Mouse (Mus musculus): ENCODE measurements around the gene Eps8l1. TPM values are rescaled to one million over a fixed set of nuclear protein-coding genes. Genes with fewer than 3 reads are reported as not detected.

Gene Eps8l1
- polyA plus RNA-seq, 1 experiment from 2014 or later: 15.4 TPM

DNA sequence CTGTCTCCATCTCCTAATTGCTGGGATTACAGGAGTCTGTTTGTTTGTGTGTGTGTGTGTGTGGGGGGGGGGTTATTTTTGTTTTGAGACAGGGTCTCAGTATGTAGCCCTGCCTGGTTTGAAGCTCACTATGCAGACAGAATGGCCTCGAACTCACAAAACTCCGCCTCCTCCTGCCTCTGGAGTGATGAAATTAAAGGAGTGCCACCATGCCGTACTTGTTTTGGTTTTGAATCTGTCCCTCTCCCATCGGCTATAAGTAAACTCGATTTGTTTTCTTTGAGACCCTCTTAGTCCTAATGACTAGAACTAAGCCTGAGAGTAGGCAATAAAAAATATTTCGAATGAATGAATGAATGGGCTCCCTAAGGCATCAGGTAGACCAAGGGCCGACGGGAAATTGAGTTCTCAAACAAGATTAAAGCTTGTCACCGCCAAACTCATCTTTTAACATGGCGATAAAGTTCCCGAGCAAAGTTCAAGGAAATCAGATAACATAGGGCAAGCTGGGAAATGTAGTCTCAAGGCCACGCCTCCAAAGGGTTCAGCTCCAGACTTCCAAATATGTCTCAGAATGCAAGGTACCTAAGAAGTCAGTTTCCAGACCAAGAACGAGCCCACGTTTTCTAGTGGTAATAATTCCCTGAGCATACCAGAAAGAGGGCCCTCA, 42.1 kb downstream of the Eps8l1 start:
- Histone ChIP-seq H3K4me2 (peak overlapping the region; percentile 64), H3K9me3 (no peaks in the 10 kb centered on the region), H3K36me3 (no peaks in the 10 kb centered on the region), H3K27ac (replicated peaks) (peak overlapping the region; percentile 91), H3K27me3 (no peaks in the 10 kb centered on the region), H3K9ac (peak overlapping the region; percentile 92), H3K4me1 (replicated peaks) (peaks cover 41% of the 10 kb centered on the region), H3K4me3 (peak overlapping the region; percentile 79)
- WGBS: 12% methylated on average over 14 of the region's 14 CpGs
- peak; percentile 14; the same call in 1 of the 2 replicates for ATAC-seq (ENCODE audit: low FRiP score, low read depth)

DNA sequence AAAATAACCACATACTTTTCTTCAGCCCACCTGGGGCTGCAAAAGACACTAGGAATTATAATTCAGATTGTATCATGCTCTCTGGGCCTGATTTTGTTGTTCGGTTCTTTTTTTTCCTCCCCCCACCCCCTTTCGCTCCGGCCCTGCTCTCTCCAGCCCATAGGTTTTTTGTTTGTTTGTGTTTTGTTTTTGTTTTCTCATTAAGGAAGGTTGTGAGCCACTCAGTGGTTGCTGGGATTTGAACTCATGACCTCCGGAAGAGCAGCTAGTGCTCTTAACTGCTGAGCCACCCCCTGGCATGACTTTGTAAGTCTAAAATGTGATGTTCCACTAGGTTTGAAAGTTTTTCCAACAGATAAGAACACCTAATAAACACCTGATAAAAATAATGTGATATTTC, 42.6 kb downstream of the Eps8l1 start:
- Histone ChIP-seq H3K27me3 (no peaks in the 10 kb centered on the region), H3K4me3 (no peak overlapping the region), H3K4me2 (peak overlapping the region; percentile 64; the same call in 1 of the 2 replicates), H3K27ac (replicated peaks) (no peak overlapping the region), H3K9me3 (no peaks in the 10 kb centered on the region), H3K4me1 (replicated peaks) (peaks cover 36% of the 10 kb centered on the region), H3K9ac (no peak overlapping the region), H3K36me3 (no peaks in the 10 kb centered on the region)
- 77% methylated on average over 4 of the region's 4 CpGs for WGBS
- no peak for ATAC-seq (ENCODE audit: low FRiP score, low read depth)

DNA sequence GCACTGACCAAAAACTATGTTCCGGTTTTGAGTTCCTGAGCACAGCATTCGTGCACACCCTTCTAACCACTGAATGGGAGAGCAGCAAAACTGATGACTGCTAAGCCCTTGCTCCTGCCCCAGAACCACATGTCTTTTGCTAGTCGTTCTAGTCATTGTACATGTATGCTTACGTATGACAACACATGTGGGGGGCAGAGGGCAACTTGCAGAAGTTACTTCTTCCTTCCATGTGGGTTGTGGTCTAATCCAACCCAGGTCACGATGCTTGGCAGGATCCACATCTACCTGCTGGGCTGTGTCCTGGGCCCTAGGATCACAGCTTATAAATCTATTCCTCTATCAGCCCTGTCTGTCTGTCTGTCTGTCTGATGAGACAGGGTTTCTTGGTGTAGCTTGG, 43.4 kb downstream of the Eps8l1 start:
- H3K9ac ChIP-seq: no peak overlapping the region
- no peaks in the 10 kb centered on the region for H3K36me3 ChIP-seq
- 88% methylated on average over 5 of the region's 5 CpGs for WGBS
- no peaks in the 10 kb centered on the region for H3K9me3 ChIP-seq
- H3K4me2 ChIP-seq: no peak overlapping the region
- no peak overlapping the region for H3K27ac ChIP-seq (replicated peaks)
- H3K4me3 ChIP-seq: no peak overlapping the region
- H3K4me1 ChIP-seq (replicated peaks): peaks cover 28% of the 10 kb centered on the region
- H3K27me3 ChIP-seq: 0 out of 2 replicates have a peak, but pooled peaks cover 3% of the 10 kb centered on the region
- ATAC-seq (ENCODE audit: low FRiP score, low read depth): no peak

DNA sequence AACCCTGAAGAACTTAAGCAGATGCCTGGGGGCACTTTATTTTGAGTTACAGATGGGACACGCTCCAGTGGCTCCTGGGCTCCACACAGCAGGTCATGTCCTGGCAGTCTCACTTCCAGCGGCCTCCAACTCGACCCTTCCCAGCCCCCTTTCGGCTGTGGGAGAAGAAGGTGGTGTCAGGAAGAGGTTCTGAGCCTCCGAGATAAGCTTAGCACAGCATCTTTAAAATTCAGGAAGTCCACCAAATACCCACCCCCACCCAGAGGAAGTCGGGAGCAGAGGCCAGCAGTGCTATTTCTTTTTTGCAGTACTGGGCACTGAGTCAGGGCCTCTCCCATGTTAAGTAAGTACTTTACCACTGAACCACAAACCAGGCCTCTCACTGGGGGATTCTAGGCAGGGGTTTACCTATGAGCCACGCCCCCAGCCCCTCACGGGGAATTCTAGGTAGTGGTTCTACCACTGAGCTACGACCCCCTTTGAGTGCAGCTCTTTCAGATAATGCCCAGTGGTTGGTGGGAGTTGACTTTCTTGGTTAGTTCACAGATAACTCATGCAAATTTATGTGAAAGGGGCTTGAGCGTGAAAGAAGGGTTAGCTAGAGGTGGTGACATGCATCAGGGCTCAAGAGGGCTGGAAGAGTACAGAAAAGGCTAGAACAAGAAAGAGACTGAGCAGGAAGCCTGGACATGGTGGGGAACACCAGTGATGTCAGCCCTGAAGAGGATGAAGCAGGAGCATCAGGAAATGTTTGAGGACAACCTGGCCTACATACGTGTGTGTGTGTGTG, 44.4 kb downstream of the Eps8l1 start:
- Histone ChIP-seq H3K9me3 (no peaks in the 10 kb centered on the region), H3K4me3 (no peak overlapping the region), H3K27ac (replicated peaks) (no peak overlapping the region), H3K4me2 (no peak overlapping the region), H3K27me3 (0 out of 2 replicates have a peak, but pooled peaks cover 5% of the 10 kb centered on the region), H3K9ac (no peak overlapping the region), H3K36me3 (no peaks in the 10 kb centered on the region), H3K4me1 (replicated peaks) (peaks cover 19% of the 10 kb centered on the region)
- WGBS: 61% methylated on average over 11 of the region's 11 CpGs
- no peak for ATAC-seq (ENCODE audit: low FRiP score, low read depth)

DNA sequence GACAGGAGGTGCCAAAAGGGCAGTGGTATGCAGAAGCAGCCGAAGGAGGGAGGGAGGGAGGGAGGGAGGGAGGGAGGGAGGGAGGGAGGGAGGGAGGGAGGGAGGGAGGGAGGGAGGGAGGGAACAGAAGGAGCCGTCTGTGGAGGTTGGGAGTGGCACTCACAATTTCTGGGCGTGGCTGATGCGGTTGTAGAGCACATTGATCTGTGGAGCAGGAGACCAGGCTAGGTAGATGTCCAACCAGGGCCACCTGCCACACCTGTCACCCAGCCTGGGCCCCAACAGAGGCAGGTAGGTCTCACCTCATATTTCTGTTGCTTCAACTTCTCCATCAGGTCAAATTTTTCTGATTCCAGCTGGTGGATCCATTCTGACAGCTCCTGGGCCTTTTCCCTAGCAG, 46.7 kb downstream of the Eps8l1 start:
- WGBS: 72% methylated on average over 3 of the region's 4 CpGs
- Histone ChIP-seq H3K36me3 (no peaks in the 10 kb centered on the region), H3K4me1 (replicated peaks) (peaks cover 6% of the 10 kb centered on the region), H3K9me3 (no peaks in the 10 kb centered on the region), H3K27ac (replicated peaks) (no peak overlapping the region), H3K9ac (no peak overlapping the region), H3K4me3 (no peak overlapping the region), H3K27me3 (0 out of 2 replicates have a peak, but pooled peaks cover 5% of the 10 kb centered on the region), H3K4me2 (no peak overlapping the region)
- no peak for ATAC-seq (ENCODE audit: low FRiP score, low read depth)

DNA sequence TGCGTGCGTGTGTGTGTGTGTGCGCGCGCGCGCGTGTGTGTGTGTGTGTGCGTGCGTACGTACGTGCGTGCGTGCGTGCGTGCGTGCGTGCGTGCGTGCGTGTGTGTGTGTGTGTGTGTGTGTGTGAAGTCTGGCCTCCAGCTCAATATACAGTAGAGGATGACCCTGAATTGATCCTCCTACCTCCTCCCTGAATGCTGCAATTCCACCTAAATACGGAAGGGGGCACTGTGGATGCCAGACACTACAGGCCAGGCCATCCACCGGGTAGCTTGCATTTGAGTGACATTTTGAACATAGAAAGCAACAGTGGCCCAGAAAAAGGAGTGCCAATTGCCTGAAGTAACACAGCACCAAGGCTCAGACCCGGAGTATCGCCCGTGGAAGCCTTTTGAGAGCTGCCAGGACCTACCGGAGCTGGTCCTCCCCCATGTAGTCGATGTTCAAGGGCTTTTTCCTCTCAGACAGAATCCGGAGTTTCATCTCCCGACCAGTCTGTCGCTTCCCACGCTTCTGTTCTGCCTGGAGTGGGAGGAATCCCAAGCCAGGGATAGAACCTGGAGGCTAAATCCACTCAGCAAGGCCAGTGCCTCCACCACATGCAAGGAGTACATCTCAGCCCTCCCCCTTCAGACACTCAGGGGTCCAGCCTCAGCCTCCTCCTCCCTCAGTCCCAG, 47.7 kb downstream of the Eps8l1 start:
- H3K4me3 ChIP-seq: no peak overlapping the region
- ATAC-seq (ENCODE audit: low FRiP score, low read depth): no peak
- H3K9ac ChIP-seq: no peak overlapping the region
- H3K4me2 ChIP-seq: no peak overlapping the region
- no peak overlapping the region for H3K27ac ChIP-seq (replicated peaks)
- H3K27me3 ChIP-seq: 0 out of 2 replicates have a peak, but pooled peaks cover 5% of the 10 kb centered on the region
- H3K36me3 ChIP-seq: no peaks in the 10 kb centered on the region
- 68% methylated on average over 32 of the region's 32 CpGs for WGBS
- H3K4me1 ChIP-seq (replicated peaks): no peaks in the 10 kb centered on the region
- H3K9me3 ChIP-seq: no peaks in the 10 kb centered on the region

DNA sequence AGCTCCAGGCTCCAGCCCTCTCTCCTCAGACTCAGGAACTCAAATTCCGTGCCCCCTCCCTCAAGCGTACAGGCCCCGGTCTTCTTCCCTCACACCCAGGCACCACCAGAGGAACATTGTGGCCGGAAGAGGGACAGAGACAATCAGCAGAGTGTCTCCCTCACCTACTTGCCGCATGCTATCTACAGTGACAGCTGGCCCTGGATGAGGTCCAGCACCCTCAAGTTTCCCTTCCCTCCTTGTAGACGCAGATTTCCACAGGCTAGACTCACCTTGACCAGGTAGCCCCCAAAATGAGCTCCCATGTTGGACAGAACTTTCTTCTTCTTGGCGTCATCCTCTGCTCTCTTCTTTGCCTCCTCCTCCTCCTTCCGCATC, 48.3 kb downstream of the Eps8l1 start:
- ATAC-seq (ENCODE audit: low FRiP score, low read depth): no peak
- WGBS: 91% methylated on average over 8 of the region's 8 CpGs
- H3K4me3 ChIP-seq: no peak overlapping the region
- no peaks in the 10 kb centered on the region for H3K36me3 ChIP-seq
- no peak overlapping the region for H3K27ac ChIP-seq (replicated peaks)
- no peaks in the 10 kb centered on the region for H3K9me3 ChIP-seq
- H3K27me3 ChIP-seq: 0 out of 2 replicates have a peak, but pooled peaks cover 5% of the 10 kb centered on the region
- H3K4me2 ChIP-seq: no peak overlapping the region
- H3K4me1 ChIP-seq (replicated peaks): no peaks in the 10 kb centered on the region
- no peak overlapping the region for H3K9ac ChIP-seq

DNA sequence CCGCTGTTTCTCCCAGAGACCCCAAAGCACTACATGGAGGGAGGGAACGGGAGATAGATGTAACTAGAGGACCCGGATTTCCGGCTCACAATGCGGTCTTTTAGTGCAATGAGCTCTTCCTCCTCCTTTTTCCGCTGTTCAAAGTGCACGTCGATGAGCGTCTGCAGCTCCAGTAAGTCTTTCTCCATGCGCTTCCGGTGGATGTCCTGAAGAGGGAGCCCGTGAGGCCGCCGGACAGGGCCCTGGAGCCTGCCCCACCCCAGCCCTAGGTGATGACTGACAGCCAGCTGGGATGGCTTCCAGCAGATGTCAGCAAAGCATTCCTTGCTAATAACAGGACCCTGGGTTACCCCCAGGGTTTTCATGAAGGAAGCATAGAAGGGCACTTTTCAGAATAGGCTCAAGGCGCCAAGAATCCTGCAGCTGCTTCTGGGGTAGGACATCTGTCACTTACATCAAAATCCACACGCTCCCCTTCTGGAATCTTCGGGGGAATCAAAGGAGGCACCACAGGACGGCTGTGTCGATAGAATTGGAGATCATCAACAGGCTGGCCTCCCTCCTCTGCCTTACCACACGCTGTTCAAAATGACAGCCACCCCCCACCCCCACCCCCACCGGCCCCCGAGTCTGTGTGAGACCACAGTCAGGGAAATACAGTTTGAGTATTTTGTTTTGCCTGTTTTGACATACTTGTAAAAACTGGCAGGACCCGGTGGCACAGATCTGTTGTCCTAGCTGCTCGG, 49.6 kb downstream of the Eps8l1 start:
- H3K36me3 ChIP-seq: no peaks in the 10 kb centered on the region
- peak; percentile 44 for ATAC-seq (ENCODE audit: low FRiP score, low read depth)
- no peak overlapping the region for H3K27ac ChIP-seq (replicated peaks)
- 0 out of 2 replicates have a peak, but pooled peaks cover 5% of the 10 kb centered on the region for H3K27me3 ChIP-seq
- no peaks in the 10 kb centered on the region for H3K4me1 ChIP-seq (replicated peaks)
- no peaks in the 10 kb centered on the region for H3K9me3 ChIP-seq
- no peak overlapping the region for H3K9ac ChIP-seq
- peak overlapping the region; percentile 20 for H3K4me2 ChIP-seq
- 13% methylated on average over 24 of the region's 24 CpGs for WGBS
- H3K4me3 ChIP-seq: no peak overlapping the region

DNA sequence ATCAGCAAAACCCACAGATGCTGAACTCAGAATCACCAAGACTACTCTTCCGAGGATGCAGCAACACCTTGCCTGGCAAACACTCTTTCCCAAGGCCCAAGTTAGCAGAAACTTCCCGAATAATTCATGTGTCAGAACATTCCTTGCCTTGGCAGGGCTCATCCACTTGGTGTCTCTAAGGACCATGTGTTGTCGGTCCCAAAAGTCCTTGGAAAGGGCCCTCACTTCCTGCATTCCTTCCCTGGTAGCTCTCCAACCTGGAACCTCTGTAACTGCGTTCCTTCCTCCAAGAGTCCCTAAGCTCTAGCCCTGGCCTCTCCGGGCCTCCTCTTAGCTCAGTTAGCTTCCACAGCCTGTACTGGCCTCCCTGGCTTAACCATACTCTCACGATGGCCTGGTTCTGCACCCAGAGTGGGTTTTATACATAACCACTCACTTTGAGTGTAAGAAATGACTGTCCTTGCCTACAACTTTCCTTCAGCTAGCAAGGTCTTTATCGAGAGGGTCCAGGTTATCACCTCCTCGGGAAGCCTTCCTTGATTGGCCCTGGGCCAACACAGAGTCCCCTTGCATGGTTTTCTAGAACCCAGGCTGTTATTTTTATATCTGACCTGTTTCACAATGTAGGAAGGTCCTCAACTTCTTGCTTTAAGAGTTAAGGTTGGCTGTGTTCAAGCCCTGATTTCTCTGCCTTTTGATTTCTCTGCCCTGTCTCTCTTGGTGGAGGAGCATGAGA, 51.2 kb downstream of the Eps8l1 start:
- Histone ChIP-seq H3K4me3 (no peak overlapping the region), H3K4me2 (no peak overlapping the region), H3K27ac (replicated peaks) (no peak overlapping the region), H3K9ac (no peak overlapping the region), H3K4me1 (replicated peaks) (no peaks in the 10 kb centered on the region), H3K9me3 (no peaks in the 10 kb centered on the region), H3K36me3 (no peaks in the 10 kb centered on the region), H3K27me3 (0 out of 2 replicates have a peak, but pooled peaks cover 5% of the 10 kb centered on the region)
- WGBS: 78% methylated on average over 8 of the region's 8 CpGs
- ATAC-seq (ENCODE audit: low FRiP score, low read depth): no peak

- WGBS: 31% methylated on average over 13 of the region's 13 CpGs
- Histone ChIP-seq H3K27ac (replicated peaks) (no peak overlapping the region), H3K36me3 (no peaks in the 10 kb centered on the region), H3K4me1 (replicated peaks) (no peaks in the 10 kb centered on the region), H3K9ac (no peak overlapping the region), H3K4me2 (no peak overlapping the region), H3K4me3 (no peak overlapping the region), H3K27me3 (0 out of 2 replicates have a peak, but pooled peaks cover 5% of the 10 kb centered on the region), H3K9me3 (no peaks in the 10 kb centered on the region)
- no peak for ATAC-seq (ENCODE audit: low FRiP score, low read depth)
These were observed 52.8 kb downstream of the Eps8l1 start for GRCm38 (mm10) chr7:4513236-4513635.

All from hindbrain, embryonic 15.5 days (tissue).